Mouse (Mus musculus) lung, embryonic 14.5 days (tissue): ENCODE measurements around the gene Snd1. TPM values are rescaled to one million over a fixed set of nuclear protein-coding genes. Genes with fewer than 3 reads are reported as not detected.

Experiments
- ATAC-seq: fragments of 200-750 bp; cut with Nextera tagmentation; 2 replicates; pipeline ENCODE4 v1.8.0; 2017; ENCODE audit warnings: mild to moderate bottlenecking, moderate TSS enrichment, moderate library complexity; ENCODE audit not compliant: insufficient read depth
- DNase-seq: peaks from one replicate; pipeline ENCODE4 v3.0.0-alpha.2; 2015
- H3K27ac ChIP-seq: fragments of 300-500 bp; sonication (generic); 2 replicates; pipeline ENCODE4 v1.5.1; 2014; ENCODE audit warnings: low read depth, mild to moderate bottlenecking, moderate library complexity
- H3K27me3 ChIP-seq: fragments of 300-500 bp; sonication (generic); 2 replicates; pipeline ENCODE4 v1.6.1; 2014; ENCODE audit warnings: low read length, control low read depth; ENCODE audit not compliant: insufficient read depth
- H3K36me3 ChIP-seq: fragments of 300-500 bp; sonication (generic); 2 replicates; pipeline ENCODE4 v1.6.1; 2014; ENCODE audit warnings: control low read depth; ENCODE audit not compliant: insufficient read depth
- H3K4me1 ChIP-seq: fragments of 300-500 bp; sonication (generic); 2 replicates; pipeline ENCODE4 v1.6.1; 2014; ENCODE audit warnings: antibody characterized with exemption, control low read depth; ENCODE audit not compliant: insufficient read depth
- H3K4me2 ChIP-seq: fragments of 300-500 bp; sonication (generic); 2 replicates; pipeline ENCODE4 v1.6.1; 2014; ENCODE audit warnings: mild to moderate bottlenecking
- H3K4me3 ChIP-seq: fragments of 300-500 bp; sonication (generic); 2 replicates; pipeline ENCODE4 v1.5.1; 2014; ENCODE audit warnings: low read depth, low read length
- H3K9ac ChIP-seq: fragments of 300-500 bp; sonication (generic); 2 replicates; pipeline ENCODE4 v1.6.1; 2014
- H3K9me3 ChIP-seq: fragments of 300-500 bp; sonication (generic); 2 replicates; pipeline ENCODE4 v1.6.1; 2016; ENCODE audit warnings: low read depth, low read length, control low read depth
- CTCF ChIP-seq: IDR thresholded peaks from 2 replicates; pipeline ENCODE4 v1.5.1; 2016; ENCODE audit warnings: antibody characterized with exemption, low read depth
- WGBS: fragments of 180-500 bp; shearing (Covaris S2); extraction: QIAGEN DNeasy Blood & Tissue Kit; methylation state at CpG from one replicate; pipeline ENCODE4 v1.1.7; 2014; 5-methylcytosine and 5-hydroxymethylcytosine counted together
- polyA plus RNA-seq: library from polyadenylated mRNA; unstranded; fragments of >200 nt; fragmentation: Nextera tagmentation; extraction: Ambion mirVana; gene quantifications from 2 replicates; pipeline ENCODE4 v1.2.1, GENCODE M21; 2014

The Snd1 gene
- polyA plus RNA-seq, 1 experiment from 2014 or later = 145 TPM

GRCm38 (mm10) chr6:28896762-28897320 is 421.9 kb downstream of the Snd1 start:
- H3K27ac ChIP-seq = no peak overlapping the region
- no peak overlapping the region for H3K9ac ChIP-seq
- peaks cover 11% of the 10 kb centered on the region; the same call in 1 of the 2 replicates for H3K36me3 ChIP-seq
- H3K4me2 ChIP-seq = no peak overlapping the region
- H3K4me1 ChIP-seq = no peaks in the 10 kb centered on the region
- TF ChIP-seq CTCF = no peak
- H3K4me3 ChIP-seq = no peak overlapping the region
- no peaks in the 10 kb centered on the region for H3K9me3 ChIP-seq
- H3K27me3 ChIP-seq = no peaks in the 10 kb centered on the region
- WGBS = 48% methylated on average over 5 of the region's 5 CpGs
- no peak for DNase-seq
- ATAC-seq = peak; percentile 22; the same call in 1 of the 2 replicates

GRCm38 (mm10) chr6:28897326-28898085 is 422.6 kb downstream of the Snd1 start:
- WGBS = 55% methylated on average over 11 of the region's 11 CpGs
- Histone ChIP-seq H3K9ac (no peak overlapping the region), H3K9me3 (no peaks in the 10 kb centered on the region), H3K4me1 (no peaks in the 10 kb centered on the region), H3K27me3 (no peaks in the 10 kb centered on the region), H3K4me2 (no peak overlapping the region), H3K27ac (no peak overlapping the region), H3K4me3 (no peak overlapping the region), H3K36me3 (peaks cover 4% of the 10 kb centered on the region; the same call in 1 of the 2 replicates)
- no peak for ATAC-seq
- peak; percentile 22 for DNase-seq
- no peak for TF ChIP-seq CTCF

- no peak overlapping the region for H3K4me2 ChIP-seq
- H3K4me3 ChIP-seq = no peak overlapping the region
- peak; percentile 69 for TF ChIP-seq CTCF
- H3K4me1 ChIP-seq = no peaks in the 10 kb centered on the region
- no peaks in the 10 kb centered on the region for H3K9me3 ChIP-seq
- no peak overlapping the region for H3K27ac ChIP-seq
- ATAC-seq (no peak), DNase-seq (peak; percentile 41)
- no peak overlapping the region for H3K9ac ChIP-seq
- peaks cover 2% of the 10 kb centered on the region; the same call in 1 of the 2 replicates for H3K36me3 ChIP-seq
- no peaks in the 10 kb centered on the region for H3K27me3 ChIP-seq
- WGBS = 15% methylated on average over 10 of the region's 10 CpGs
Observed at GRCm38 (mm10) chr6:28898836-28899235, 423.9 kb downstream of the Snd1 start.

GRCm38 (mm10) chr6:28902573-28902972 is 427.6 kb downstream of the Snd1 start:
- ATAC-seq = no peak
- 41% methylated on average over 2 of the region's 2 CpGs for WGBS

GRCm38 (mm10) chr6:28904417-28904816 is 429.5 kb downstream of the Snd1 start:
- no peaks in the 10 kb centered on the region for H3K9me3 ChIP-seq
- H3K27ac ChIP-seq = no peak overlapping the region
- no peak overlapping the region for H3K4me2 ChIP-seq
- no peak overlapping the region for H3K4me3 ChIP-seq
- ATAC-seq (no peak), DNase-seq (no peak)
- no peaks in the 10 kb centered on the region for H3K27me3 ChIP-seq
- TF ChIP-seq CTCF = peak; percentile 33
- no peaks in the 10 kb centered on the region for H3K36me3 ChIP-seq
- no peak overlapping the region for H3K9ac ChIP-seq
- WGBS = 60% methylated on average over 4 of the region's 4 CpGs
- H3K4me1 ChIP-seq = no peaks in the 10 kb centered on the region

More at GRCm38 (mm10) chr6:28902573-28902972, 427.6 kb downstream of the Snd1 start:
- DNase-seq = no peak
- no peak overlapping the region for H3K27ac ChIP-seq
- no peak overlapping the region for H3K4me2 ChIP-seq
- H3K9me3 ChIP-seq = no peaks in the 10 kb centered on the region
- no peak for TF ChIP-seq CTCF
- no peak overlapping the region for H3K9ac ChIP-seq
- no peaks in the 10 kb centered on the region for H3K4me1 ChIP-seq
- no peaks in the 10 kb centered on the region for H3K36me3 ChIP-seq
- no peak overlapping the region for H3K4me3 ChIP-seq
- no peaks in the 10 kb centered on the region for H3K27me3 ChIP-seq

GRCm38 (mm10) chr6:28905301-28905700 is 430.4 kb downstream of the Snd1 start:
- H3K4me2 ChIP-seq = no peak overlapping the region
- ATAC-seq (no peak), DNase-seq (no peak)
- no peak for TF ChIP-seq CTCF
- H3K27ac ChIP-seq = no peak overlapping the region
- H3K4me1 ChIP-seq = no peaks in the 10 kb centered on the region
- no peak overlapping the region for H3K4me3 ChIP-seq
- WGBS = 54% methylated on average over 8 of the region's 8 CpGs
- H3K9ac ChIP-seq = no peak overlapping the region
- no peaks in the 10 kb centered on the region for H3K9me3 ChIP-seq
- no peaks in the 10 kb centered on the region for H3K27me3 ChIP-seq
- no peaks in the 10 kb centered on the region for H3K36me3 ChIP-seq

- Histone ChIP-seq H3K4me1 (no peaks in the 10 kb centered on the region), H3K27ac (no peak overlapping the region), H3K4me3 (no peak overlapping the region), H3K9ac (no peak overlapping the region), H3K9me3 (no peaks in the 10 kb centered on the region), H3K36me3 (no peaks in the 10 kb centered on the region), H3K4me2 (no peak overlapping the region), H3K27me3 (no peaks in the 10 kb centered on the region)
- TF ChIP-seq CTCF = no peak
- no peak for DNase-seq
- 78% methylated on average over 15 of the region's 15 CpGs for WGBS
- ATAC-seq = no peak
Observed at GRCm38 (mm10) chr6:28909866-28910265, 434.9 kb downstream of the Snd1 start.
